Mouse (Mus musculus) monocyte, adult 5-6 weeks (primary cell): ENCODE results near the gene Btbd35f23. TPM values are rescaled to one million over a fixed set of nuclear protein-coding genes. Genes with fewer than 3 reads are reported as not detected.
"Not testable (repeated sequence)": the region's sequence is repeated elsewhere in the genome, so short reads cannot be mapped to it uniquely, and the experiment has no call there.

ENCODE experiments used
- ATAC-seq: fragments of 153-309, 156-312 bp; replicated peaks from 2 replicates; pipeline ENCODE4 v1.8.0; 2017; ENCODE audit warnings: mild to moderate bottlenecking; ENCODE audit not compliant: low TSS enrichment, insufficient number of reproducible peaks, severe bottlenecking, poor library complexity, low FRiP score
- total RNA-seq: library from RNA; stranded (forward); fragments of 200-1000, 200-491, 200-594 nt; gene quantifications from 3 replicates; pipeline ENCODE4 v1.2.3, GENCODE M21; 2017

The Btbd35f23 gene
- not detected in 3 replicates for total RNA-seq

GRCm38 (mm10) chrX:3076575-3076974, at the start of gene Btbd35f23:
Gene Btbd35f23 (plus strand): TSS chrX:3076875.
- not testable (repeated sequence) for ATAC-seq

Other genes starting within 250 kb of the Btbd35f23 start
- not detected in 3 replicates for gene Btbd35f24, start 119.0 kb downstream of the Btbd35f23 start, total RNA-seq